Mouse (Mus musculus) liver, postnatal 0 days (tissue): ENCODE results near the gene Armh3.

Source experiments
- CTCF ChIP-seq: sonication (generic); IDR thresholded peaks from 2 replicates; pipeline ENCODE4 v1.5.1; 2016; ENCODE audit warnings: antibody characterized with exemption, low read depth
- EP300 ChIP-seq: IDR thresholded peaks from 2 replicates; pipeline ENCODE4 v1.6.1; 2016; ENCODE audit warnings: antibody characterized with exemption, low read depth, mild to moderate bottlenecking

DNA sequence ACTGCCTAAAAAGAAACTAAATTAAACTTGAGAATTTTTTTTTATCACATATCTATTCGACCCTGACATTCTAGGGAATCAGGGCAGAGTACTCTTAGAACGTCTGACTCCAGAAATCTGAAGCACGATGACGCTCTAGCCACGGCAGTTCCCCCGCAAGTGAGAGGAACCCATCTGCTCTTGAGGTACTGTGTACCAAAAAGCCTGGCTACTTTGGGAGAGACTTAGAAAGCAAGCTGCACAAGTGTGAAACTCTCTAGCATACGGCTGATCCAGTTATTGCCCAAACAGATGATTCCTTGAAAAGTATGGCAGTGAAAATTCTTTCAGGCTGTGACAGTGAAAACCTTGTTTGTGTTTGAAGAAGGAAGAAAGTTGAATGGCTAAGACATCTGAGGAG lies 41.6 kb downstream of the Armh3 start:
- TF ChIP-seq EP300 (no peak), CTCF (no peak)
